Mouse (Mus musculus): ENCODE data around the gene Zfp874b. TPM values are rescaled to one million over a fixed set of nuclear protein-coding genes. Genes with fewer than 3 reads are reported as not detected.
"Not testable (repeated sequence)": the region's sequence is repeated elsewhere in the genome, so short reads cannot be mapped to it uniquely, and the experiment has no call there.

The Zfp874b gene
- polyA plus RNA-seq, 1 experiment from 2014 or later: 1.7 TPM

DNA sequence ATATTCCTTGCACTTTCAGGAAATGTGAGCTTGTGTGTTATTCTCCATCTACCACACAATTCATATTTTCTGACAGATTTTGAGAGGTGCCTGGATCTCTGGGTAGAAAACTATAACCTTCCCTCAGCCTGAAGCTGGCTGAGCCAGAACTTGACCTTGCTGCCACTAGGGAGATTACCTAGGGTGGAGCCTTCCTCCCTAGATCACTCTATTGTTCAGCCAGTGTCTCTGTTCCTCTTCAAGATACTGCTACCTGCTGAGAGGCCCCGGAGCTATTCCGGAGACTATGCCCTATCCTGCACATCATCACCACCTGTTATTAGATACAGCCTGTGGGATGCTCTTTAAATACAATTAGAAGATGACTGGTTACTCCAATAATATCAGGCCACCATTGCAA lies 61.5 kb downstream of the Zfp874b start:
- H3K4me2 ChIP-seq (ENCODE audit: low read depth, severe bottlenecking); H3K27ac ChIP-seq (replicated peaks; ENCODE audit: low read depth, low read length); H3K36me3 ChIP-seq (ENCODE audit: control insufficient read depth, insufficient read depth, low read length); H3K4me3 ChIP-seq (ENCODE audit: low read depth, low read length); H3K27me3 ChIP-seq (ENCODE audit: control insufficient read depth, insufficient read depth, low read length); ATAC-seq (ENCODE audit: insufficient number of reproducible peaks, low FRiP score, low TSS enrichment, low read depth); H3K9ac ChIP-seq (ENCODE audit: low read length); H3K4me1 ChIP-seq (ENCODE audit: control insufficient read depth, insufficient read depth, low read length); H3K9me3 ChIP-seq (ENCODE audit: control insufficient read depth, low read length); DNase-seq (ENCODE audit: low spot score): not testable (repeated sequence)
- 92% methylated on average over 2 of the region's 2 CpGs for WGBS

Other genes starting within 250 kb of the Zfp874b start
- 1.7 and 2.2 TPM in 2 replicates for gene Zfp458, start 205.8 kb downstream of the Zfp874b start, polyA plus RNA-seq (2014; fragmentation: Nextera tagmentation; extraction: Ambion mirVana)
- 0.27 and 0.54 TPM in 2 replicates for gene Zfp457, start 177.8 kb downstream of the Zfp874b start, polyA plus RNA-seq (2014; fragmentation: Nextera tagmentation; extraction: Ambion mirVana)
- 1.9 and 2.8 TPM in 2 replicates for gene Zfp595, start 151.7 kb downstream of the Zfp874b start, polyA plus RNA-seq (2014; fragmentation: Nextera tagmentation; extraction: Ambion mirVana)
- gene Gm28044, start 123.7 kb downstream of the Zfp874b start, polyA plus RNA-seq (2014; fragmentation: Nextera tagmentation; extraction: Ambion mirVana): not detected in 2 replicates
- gene Zfp953, start 123.7 kb downstream of the Zfp874b start, polyA plus RNA-seq (2014; fragmentation: Nextera tagmentation; extraction: Ambion mirVana): 1.1 and 1.2 TPM in 2 replicates
- 0.59 TPM in 1 of 2 replicates, not detected in the other for gene Gm28041, start 108.5 kb downstream of the Zfp874b start, polyA plus RNA-seq (2014; fragmentation: Nextera tagmentation; extraction: Ambion mirVana)
- 1.2 and 1.5 TPM in 2 replicates for gene Zfp456, start 108.4 kb downstream of the Zfp874b start, polyA plus RNA-seq (2014; fragmentation: Nextera tagmentation; extraction: Ambion mirVana)
- 4.3 and 5.4 TPM in 2 replicates for gene Zfp429, start 84.4 kb downstream of the Zfp874b start, polyA plus RNA-seq (2014; fragmentation: Nextera tagmentation; extraction: Ambion mirVana)
- gene Zfp459, start 62.8 kb downstream of the Zfp874b start, polyA plus RNA-seq (2014; fragmentation: Nextera tagmentation; extraction: Ambion mirVana): 1.2 and 1.3 TPM in 2 replicates
- 9.5 and 9.7 TPM in 2 replicates for gene Zfp874a, start 32.6 kb downstream of the Zfp874b start, polyA plus RNA-seq (2014; fragmentation: Nextera tagmentation; extraction: Ambion mirVana)
- 19.5 and 19.6 TPM in 2 replicates for gene Zfp58, start 16.3 kb upstream of the Zfp874b start, polyA plus RNA-seq (2014; fragmentation: Nextera tagmentation; extraction: Ambion mirVana)
- gene Gm26965, start 41.9 kb upstream of the Zfp874b start, polyA plus RNA-seq (2014; fragmentation: Nextera tagmentation; extraction: Ambion mirVana): not detected in 2 replicates
- gene Zfp87, start 41.9 kb upstream of the Zfp874b start, polyA plus RNA-seq (2014; fragmentation: Nextera tagmentation; extraction: Ambion mirVana): 26.8 and 32.8 TPM in 2 replicates
- gene Zfp748, start 69.6 kb upstream of the Zfp874b start, polyA plus RNA-seq (2014; fragmentation: Nextera tagmentation; extraction: Ambion mirVana): 18.7 and 20.0 TPM in 2 replicates
- 5.1 and 5.8 TPM in 2 replicates for gene Zfp729b, start 125.4 kb upstream of the Zfp874b start, polyA plus RNA-seq (2014; fragmentation: Nextera tagmentation; extraction: Ambion mirVana)
- not detected in 2 replicates for gene Gm49345, start 153.5 kb upstream of the Zfp874b start, polyA plus RNA-seq (2014; fragmentation: Nextera tagmentation; extraction: Ambion mirVana)
- gene Zfp729a, start 153.5 kb upstream of the Zfp874b start, polyA plus RNA-seq (2014; fragmentation: Nextera tagmentation; extraction: Ambion mirVana): 2.7 and 3.7 TPM in 2 replicates
- 14.0 and 14.2 TPM in 2 replicates for gene Zfp738, start 202.8 kb upstream of the Zfp874b start, polyA plus RNA-seq (2014; fragmentation: Nextera tagmentation; extraction: Ambion mirVana)
- 4.0 and 4.7 TPM in 2 replicates for gene Zfp65, start 244.9 kb upstream of the Zfp874b start, polyA plus RNA-seq (2014; fragmentation: Nextera tagmentation; extraction: Ambion mirVana)